Mouse (Mus musculus): ENCODE measurements around the gene Fnbp1.

GRCm38 (mm10) chr2:31061868-31062628, 79.8 kb downstream of the Fnbp1 start:
- no peak for TF ChIP-seq TAL1 (IDR thresholded peaks at IDR 0.05; ENCODE audit: low read length)
- no peak for TF ChIP-seq GATA1 (IDR thresholded peaks at IDR 0.05; ENCODE audit: low read length)

Measured in erythroblast, embryonic 14.5 days (primary cell).